Mouse (Mus musculus): ENCODE measurements around the gene Ank3.

GRCm38 (mm10) chr10:69503791-69504190, 105.2 kb downstream of the Ank3 start:
- TF ChIP-seq CTCF (IDR thresholded peaks at IDR 0.05; ENCODE audit: borderline replicate concordance, extremely low read depth, insufficient read depth, insufficient read length) (no peak), POLR2A (IDR thresholded peaks at IDR 0.05; ENCODE audit: borderline replicate concordance, extremely low read depth, insufficient read depth, insufficient read length, poor library complexity, severe bottlenecking) (no peak)

Measured in brain, embryonic 14.5 days (tissue).